Mouse (Mus musculus): Measurements from ENCODE around the gene Prpf40b. TPM values are rescaled to one million over a fixed set of nuclear protein-coding genes. Genes with fewer than 3 reads are reported as not detected.

Prpf40b gene
- 10 to 100 TPM in 1 of 2 experiments, 1 to 10 TPM in 1; 6.5 to 53.5 TPM for polyA plus RNA-seq (2012; fragmentation: generic; extraction: Trizol)

DNA sequence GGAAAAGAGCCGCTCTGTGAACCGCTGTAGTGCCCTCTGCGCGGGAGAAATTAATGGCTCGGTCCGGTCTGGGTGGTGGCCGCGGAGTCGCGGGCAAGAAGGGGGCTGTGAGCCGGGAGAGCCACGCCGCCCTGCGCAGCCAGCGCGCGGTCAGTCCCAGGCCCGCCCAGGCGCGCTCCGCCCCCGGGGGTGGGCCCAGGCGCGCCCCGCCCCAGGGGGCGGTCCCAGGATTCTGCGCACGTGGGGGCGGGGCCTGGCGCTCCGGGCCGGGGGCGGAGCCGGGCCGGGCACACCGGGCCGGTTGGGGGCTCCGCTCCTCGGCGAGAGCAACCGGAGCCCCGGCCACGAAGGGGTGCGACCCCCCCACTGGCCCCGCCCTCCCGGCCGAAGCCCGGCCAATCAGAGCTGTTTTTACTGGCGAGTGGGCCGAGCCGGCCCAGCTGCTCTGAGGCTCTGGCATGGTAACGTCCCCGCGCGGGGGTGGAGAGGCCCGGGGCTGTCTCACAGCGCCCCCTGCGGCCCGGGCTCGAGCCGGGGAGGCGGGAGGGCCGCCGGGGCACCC is at the start of gene Prpf40b:
Gene Prpf40b, plus strand, starts transcription at position 275 of the 562 bp plus-strand sequence.

GRCm38 (mm10) chr15:99251626-99252380 is 43.1 kb upstream of the Prpf40b start, which contains the start of gene Mcrs1:
Mcrs1 (minus strand) TSS chr15:99251961.

GRCm38 (mm10) chr15:99295484-99295981 is 646 bp downstream of the Prpf40b start, which contains the start of gene Fam186b:
Fam186b (minus strand) TSS chr15:99295888.

Other genes with a start within 250 kb of the Prpf40b start
- under 1 TPM; 0.44 to 0.53 TPM for gene Prph, start 239.9 kb upstream of the Prpf40b start, polyA plus RNA-seq (2012; fragmentation: generic; extraction: Trizol)
- gene Troap, start 220.5 kb upstream of the Prpf40b start, polyA plus RNA-seq (2012; fragmentation: generic; extraction: Trizol), result 10 to 100 TPM; 27.9 to 64.9 TPM
- gene C1ql4, start 207.3 kb upstream of the Prpf40b start, polyA plus RNA-seq (2012; fragmentation: generic; extraction: Trizol), result under 1 TPM; 0.14 to 0.84 TPM
- 1 to 10 TPM in 1 of 2 experiments, under 1 TPM in 1; 0.62 to 1.9 TPM for gene Dnajc22, start 201.9 kb upstream of the Prpf40b start, polyA plus RNA-seq (2012; fragmentation: generic; extraction: Trizol)
- gene Spats2, start 169.2 kb upstream of the Prpf40b start, polyA plus RNA-seq (2012; fragmentation: generic; extraction: Trizol), result 10 to 100 TPM in 1 of 2 experiments, 1 to 10 TPM in 1; 5.1 to 27.2 TPM
- under 1 TPM; 0.01 to 0.05 TPM for gene Kcnh3, start 70.2 kb upstream of the Prpf40b start, polyA plus RNA-seq (2012; fragmentation: generic; extraction: Trizol)
- 100 to 1,000 TPM; 110 to 133 TPM for gene Mcrs1, start 43.1 kb upstream of the Prpf40b start, polyA plus RNA-seq (2012; fragmentation: generic; extraction: Trizol)
- not detected for gene Fam186b, start 801 bp downstream of the Prpf40b start, polyA plus RNA-seq (2012; fragmentation: generic; extraction: Trizol)
- 10 to 100 TPM; 31.3 to 32.8 TPM for gene Fmnl3, start 75.4 kb downstream of the Prpf40b start, polyA plus RNA-seq (2012; fragmentation: generic; extraction: Trizol)
- gene Tmbim6, start 97.8 kb downstream of the Prpf40b start, polyA plus RNA-seq (2012; fragmentation: generic; extraction: Trizol), result 100 to 1,000 TPM; 311 to 639 TPM
- gene Nckap5l, start 162.7 kb downstream of the Prpf40b start, polyA plus RNA-seq (2012; fragmentation: generic; extraction: Trizol), result 10 to 100 TPM in 1 of 2 experiments, 1 to 10 TPM in 1; 3.2 to 14.2 TPM
- gene Bcdin3d, start 179.6 kb downstream of the Prpf40b start, polyA plus RNA-seq (2012; fragmentation: generic; extraction: Trizol), result 10 to 100 TPM in 1 of 2 experiments, 1 to 10 TPM in 1; 9.5 to 14.9 TPM
- gene Faim2, start 233.1 kb downstream of the Prpf40b start, polyA plus RNA-seq (2012; fragmentation: generic; extraction: Trizol), result 1 to 10 TPM in 1 of 2 experiments, under 1 TPM in 1; 0.91 to 1.1 TPM

Measured in C3H10T1/2 (cell line).